Mouse (Mus musculus) effector memory CD4-positive, alpha-beta T cell, adult 7 months (primary cell): ENCODE data around the gene D130052B06Rik. TPM values are rescaled to one million over a fixed set of nuclear protein-coding genes. Genes with fewer than 3 reads are reported as not detected.

ENCODE experiments used
- polyA plus RNA-seq: library from polyadenylated mRNA; unstranded; fragments of 100-300 nt; shearing (Covaris generic); gene quantifications from one replicate; pipeline ENCODE4 v1.2.1, GENCODE M21; 2017

Gene D130052B06Rik
- not detected for polyA plus RNA-seq

DNA sequence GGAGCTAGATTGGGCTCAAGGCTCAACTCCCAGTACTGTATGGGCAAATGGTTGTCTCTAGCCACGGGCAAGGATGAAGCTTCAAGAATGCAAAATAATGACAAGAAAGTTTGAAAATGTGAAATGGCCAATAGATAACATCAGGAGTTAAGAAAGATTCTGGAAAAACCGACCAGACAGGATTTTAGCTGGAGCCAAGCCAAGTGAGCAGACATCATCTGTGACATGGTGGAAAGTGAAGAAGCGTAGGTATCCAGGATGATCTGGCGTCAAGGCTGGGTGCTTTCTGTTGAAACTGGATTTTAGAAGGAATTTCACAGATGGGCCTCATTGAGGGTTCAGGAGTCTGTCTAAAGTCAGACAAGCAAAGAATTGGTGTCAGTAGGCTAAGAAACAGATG is at the start of gene D130052B06Rik:
Gene D130052B06Rik (plus strand): TSS at position 317 of the 400 bp plus-strand sequence.

DNA sequence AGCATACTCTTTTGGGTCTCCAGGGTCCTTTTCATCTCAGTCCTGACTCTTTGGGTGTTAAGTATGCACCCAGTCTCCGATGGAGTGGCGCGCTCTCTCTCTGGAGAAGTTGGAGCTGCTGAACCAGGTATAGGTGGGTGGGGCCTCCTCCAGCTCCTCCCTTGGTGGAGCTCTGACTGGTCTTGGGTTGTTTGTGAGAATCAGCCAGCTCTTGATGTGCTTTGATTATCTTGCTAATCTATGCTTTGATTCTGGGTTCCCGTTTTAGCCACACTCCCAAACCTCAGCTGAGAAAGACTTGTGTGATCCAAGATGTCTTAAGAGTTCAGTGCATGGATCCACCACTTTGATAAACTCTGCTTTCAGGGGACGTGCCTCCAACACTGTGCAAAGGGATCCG is 20.2 kb upstream of the D130052B06Rik start, which contains the start of gene Gabrp:
Gene Gabrp (minus strand): TSS at position 101 of the 400 bp plus-strand sequence.

Other genes with a start within 250 kb of the D130052B06Rik start
- 0.65 TPM for gene Ranbp17, start 85.6 kb upstream of the D130052B06Rik start, polyA plus RNA-seq
- 0.11 TPM for gene Gabrp, start 20.3 kb upstream of the D130052B06Rik start, polyA plus RNA-seq